Mouse (Mus musculus) urinary bladder, postnatal 36 days (tissue): ENCODE results near the gene Jmjd4.

ENCODE experiments used
- DNase-seq, 2 experiments: peaks; one replicate each; pipeline ENCODE4 v3.0.0; 2022; ENCODE audit warnings: low spot score in 2 of 2, mixed read lengths in 1 of 2

Jmjd4 gene

GRCm38 (mm10) chr11:59471413-59472325 lies 21.8 kb downstream of the Jmjd4 start:
- peak in 1 of 2 experiments; percentile 8 for DNase-seq

DNA sequence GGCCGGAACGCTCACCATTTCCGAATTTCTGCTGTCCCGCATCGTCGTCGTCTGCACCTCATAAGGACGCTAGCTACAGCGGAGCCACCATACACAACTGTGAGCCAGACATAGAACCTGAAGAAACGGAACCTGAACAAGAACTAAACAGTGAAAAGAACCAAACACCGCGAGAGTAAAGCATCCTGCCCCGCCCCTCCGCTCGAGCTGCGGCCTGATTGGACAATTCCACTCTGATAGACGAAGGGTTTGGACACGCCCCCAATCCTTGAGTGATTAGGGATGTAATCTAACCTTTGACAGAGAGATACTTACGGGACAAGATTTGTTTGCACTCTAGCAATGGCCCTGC lies 22.5 kb downstream of the Jmjd4 start, which contains the start of gene Zfp867:
Zfp867 (minus strand) TSS at position 149 of the 352 bp plus-strand sequence.
- DNase-seq, result peak; percentile 86 to 92

DNA sequence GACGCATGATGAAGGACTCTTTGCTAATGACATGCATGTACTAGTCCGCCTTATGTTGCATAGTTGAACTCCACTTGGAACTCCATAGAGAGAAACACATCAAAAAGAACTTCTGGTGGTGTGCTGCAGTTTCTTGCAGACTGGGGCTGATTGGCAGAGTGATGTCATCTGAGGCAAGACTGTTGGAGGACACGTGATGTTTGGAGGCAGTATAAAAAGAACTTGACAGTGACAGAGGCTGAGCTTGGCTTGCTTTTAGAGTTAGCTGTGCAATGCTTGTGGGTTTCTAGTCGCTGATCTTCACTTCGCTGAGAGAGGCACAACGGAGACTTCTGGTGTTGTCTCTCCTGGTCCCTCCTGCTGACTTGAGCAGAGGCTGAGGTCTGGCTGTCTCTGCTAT lies 27.4 kb downstream of the Jmjd4 start:
- no peak for DNase-seq

- DNase-seq, result peak in 1 of 2 experiments; percentile 26
Measured at GRCm38 (mm10) chr11:59483212-59483611, 33.4 kb downstream of the Jmjd4 start.

DNA sequence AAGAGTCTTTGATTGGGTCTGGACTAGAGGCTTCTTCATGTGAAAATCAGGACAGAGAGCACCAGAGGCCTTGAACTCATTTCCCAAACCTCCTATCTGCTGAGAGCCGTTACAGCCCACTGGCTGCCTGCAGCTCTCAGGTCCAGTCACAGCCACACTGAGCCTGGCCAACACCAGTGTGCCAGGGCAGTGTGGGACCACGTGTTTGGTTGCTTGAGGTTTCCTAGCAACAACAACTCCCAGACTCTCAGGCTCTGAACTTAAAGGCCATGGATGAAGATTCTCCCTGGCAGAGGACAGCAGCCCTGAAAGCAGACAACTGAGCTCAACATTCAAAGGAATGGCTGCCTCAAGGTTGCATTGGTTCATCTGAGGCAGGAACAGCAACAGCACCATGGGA lies 35.8 kb downstream of the Jmjd4 start:
- DNase-seq, result no peak

DNA sequence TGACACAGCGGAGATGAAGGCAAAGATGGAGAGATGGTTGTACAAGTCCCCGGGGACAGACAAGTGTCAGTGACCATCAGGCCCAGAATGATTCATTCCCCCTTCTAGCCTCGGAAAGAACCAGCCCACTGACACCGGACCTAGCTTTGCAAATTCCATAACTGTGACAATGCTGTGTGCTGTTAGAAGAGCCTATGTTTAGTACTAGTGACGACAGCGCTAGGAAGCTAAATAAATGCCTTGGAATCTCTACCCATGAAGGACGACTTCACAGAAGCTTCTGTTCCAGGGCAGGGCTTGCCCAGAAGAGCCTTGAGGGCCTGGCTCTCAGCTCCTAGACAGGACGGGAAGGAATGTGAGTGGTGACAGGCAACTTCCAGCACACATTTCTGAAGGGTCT lies 36.4 kb downstream of the Jmjd4 start:
- DNase-seq, result no peak

GRCm38 (mm10) chr11:59496672-59497310 lies 46.9 kb downstream of the Jmjd4 start:
- no peak for DNase-seq

- DNase-seq, result no peak
Measured at GRCm38 (mm10) chr11:59497747-59498146, 47.9 kb downstream of the Jmjd4 start.

DNA sequence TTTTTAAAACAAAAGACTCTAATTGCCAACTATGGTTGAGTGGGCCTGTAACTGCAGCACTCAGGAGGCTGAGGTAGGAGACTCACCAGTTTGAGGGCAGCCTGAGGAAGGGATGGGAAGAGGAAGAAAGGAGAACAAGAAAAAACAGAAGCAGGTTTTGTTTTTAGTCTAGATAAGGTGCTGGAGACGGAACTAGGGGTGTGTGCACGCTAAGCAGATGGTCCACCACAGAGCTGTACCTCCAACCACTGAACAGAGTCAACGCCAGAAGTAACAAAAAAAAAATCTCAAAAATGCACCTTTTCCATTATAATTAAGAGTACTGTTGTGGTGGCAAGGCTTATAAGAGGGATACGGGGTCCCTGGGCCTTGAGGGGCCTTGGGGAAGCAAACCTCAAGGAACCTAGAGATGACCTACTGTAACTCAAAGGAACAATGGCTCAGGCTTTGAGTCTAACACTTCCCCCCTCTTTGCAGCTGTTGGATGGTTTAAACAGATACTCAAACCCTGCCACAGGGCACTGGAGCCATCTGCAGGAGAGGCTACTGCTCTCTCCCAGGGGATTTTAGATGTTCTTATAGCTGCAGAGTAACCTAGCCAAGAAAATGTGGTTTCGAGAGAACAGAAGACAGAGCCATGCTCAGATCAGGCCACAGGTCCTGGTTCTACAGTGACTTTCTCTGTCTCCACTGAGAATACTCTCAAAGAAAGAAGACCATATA lies 52.3 kb downstream of the Jmjd4 start:
- DNase-seq, result no peak

DNA sequence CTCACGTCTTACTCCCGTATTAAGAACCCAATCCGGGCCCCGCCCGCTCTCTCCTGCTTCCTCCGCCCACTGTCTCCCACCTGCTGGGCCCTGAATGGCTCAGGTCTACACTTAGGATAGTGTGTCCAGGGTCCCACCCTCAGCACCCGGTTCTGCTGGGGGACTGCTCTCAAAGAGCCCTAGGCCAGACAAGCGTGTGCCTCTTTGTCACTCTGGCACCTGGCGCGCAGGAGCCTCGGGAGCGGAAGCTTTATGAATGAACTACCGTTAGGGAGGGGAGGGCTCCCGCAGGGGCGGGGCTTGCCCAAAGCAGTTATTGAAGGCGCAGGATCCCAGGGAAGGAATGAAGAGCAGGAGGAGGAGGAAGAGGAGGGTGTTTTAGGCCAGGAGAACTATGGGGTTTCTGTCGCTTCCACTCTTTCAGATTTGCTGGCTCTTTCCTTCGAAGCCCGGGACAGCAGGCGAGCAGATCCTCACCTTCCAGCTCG lies 55.5 kb downstream of the Jmjd4 start:
- DNase-seq, result peak; percentile 38 to 49

GRCm38 (mm10) chr11:59505839-59506712 lies 56.2 kb downstream of the Jmjd4 start:
- peak; percentile 78 to 87 for DNase-seq

- DNase-seq, result no peak
Measured at GRCm38 (mm10) chr11:59506713-59507074, 56.8 kb downstream of the Jmjd4 start.
